Mouse (Mus musculus): ENCODE measurements at regions not wholly inside any gene's neighbourhood (a gene's known extent, or its start where the extent isn't known, plus 50 kb on each side); places are given as distances from the start of the nearest gene placed in this dataset.
"Not testable (repeated sequence)": the region's sequence is repeated elsewhere in the genome, so short reads cannot be mapped to it uniquely, and the experiment has no call there.

GRCm38 (mm10) chr14:53683361-53684015, 570.4 kb downstream of the Dad1 start:
- peak; percentile 6 for DNase-seq

GRCm38 (mm10) chr14:53682679-53683078, 571.2 kb downstream of the Dad1 start:
- DNase-seq: not testable (repeated sequence)

DNA sequence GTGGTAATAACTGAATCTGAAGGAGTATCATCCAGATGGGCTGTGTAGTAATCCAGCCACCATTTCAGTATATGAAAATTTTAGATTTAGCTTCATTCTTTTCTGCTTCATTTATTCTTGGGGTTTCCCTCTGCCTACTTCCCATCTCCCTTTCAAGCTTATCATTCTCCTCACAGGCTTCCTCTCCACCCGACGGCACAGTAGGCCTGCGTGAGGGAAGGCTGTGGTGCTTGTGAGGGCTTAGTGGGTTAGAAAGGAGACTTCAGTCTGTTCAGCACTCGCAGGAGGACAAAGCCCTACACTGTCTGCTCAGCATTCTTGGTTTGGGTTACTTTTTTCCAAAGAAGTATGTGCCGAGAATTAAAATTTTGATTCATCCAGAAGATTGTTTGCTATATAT, 572.6 kb downstream of the Dad1 start:
- DNase-seq: not testable (repeated sequence)

- peak; percentile 42 for DNase-seq
These were observed 588.2 kb downstream of the Dad1 start for GRCm38 (mm10) chr14:53665681-53666080.

- DNase-seq: not testable (repeated sequence)
These were observed 591.1 kb downstream of the Dad1 start for GRCm38 (mm10) chr14:53662700-53663355.

DNA sequence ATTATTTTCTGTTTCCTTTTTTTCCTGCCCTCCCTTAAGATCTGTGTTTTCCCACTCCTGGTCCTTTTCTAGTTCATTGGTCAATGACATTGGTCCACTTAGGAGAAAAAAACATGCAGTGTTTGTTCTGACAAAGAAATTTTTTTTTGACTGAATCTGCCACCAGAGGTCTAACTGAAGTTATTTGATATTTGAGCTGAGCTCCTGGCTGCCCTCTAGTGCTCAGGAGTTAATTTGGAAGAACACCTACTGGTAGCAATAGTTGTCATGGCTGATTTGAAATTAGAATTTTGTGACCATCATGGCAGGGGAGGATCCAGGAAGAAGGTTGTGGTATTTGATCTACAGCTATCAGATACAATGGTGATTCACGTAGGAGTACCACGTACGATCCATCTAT, 599.2 kb downstream of the Dad1 start:
- DNase-seq: not testable (repeated sequence)

- not testable (repeated sequence) for DNase-seq
These were observed 602.8 kb downstream of the Dad1 start for GRCm38 (mm10) chr14:53651061-53651460.

DNA sequence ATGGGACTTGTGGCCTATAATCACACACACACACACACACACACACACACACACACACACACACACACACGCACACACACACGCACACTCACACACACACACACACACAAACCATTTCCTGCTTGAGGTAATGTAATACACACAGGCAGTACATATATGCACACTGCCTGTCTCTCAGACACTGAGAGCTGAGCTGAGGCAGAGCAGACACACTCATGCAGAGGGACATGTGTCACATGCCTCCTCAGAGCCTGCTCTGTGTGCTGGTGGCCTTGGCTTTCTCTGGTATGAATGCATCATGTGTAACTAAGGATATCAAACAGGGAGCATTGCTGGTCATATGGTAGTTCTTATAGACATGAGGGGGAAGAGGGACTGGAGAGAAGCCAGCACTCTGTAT, 604.7 kb downstream of the Dad1 start:
- not testable (repeated sequence) for DNase-seq

DNA sequence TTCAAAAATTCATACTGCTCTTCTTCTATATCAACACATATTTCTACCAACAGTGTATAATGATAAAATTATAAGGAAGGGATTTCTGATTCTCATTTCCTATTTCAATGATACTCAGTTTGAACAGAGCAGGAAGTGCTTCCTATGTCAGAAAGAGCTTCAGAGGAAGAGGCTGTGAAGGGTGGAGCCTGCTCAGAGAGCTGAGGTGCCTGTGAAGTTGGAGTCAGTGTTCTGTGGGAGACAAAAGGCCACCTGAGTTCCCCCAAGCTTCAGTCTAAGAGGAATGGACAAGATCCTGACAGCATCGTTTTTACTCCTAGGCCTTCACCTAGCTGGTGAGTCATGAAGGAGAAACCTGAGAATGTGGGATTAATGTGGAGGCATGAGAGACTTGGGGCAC, 613.5 kb downstream of the Dad1 start:
- not testable (repeated sequence) for DNase-seq

GRCm38 (mm10) chr14:53637664-53638063, 616.2 kb downstream of the Dad1 start:
- peak; percentile 26 for DNase-seq

GRCm38 (mm10) chr14:53635206-53635605, 618.7 kb downstream of the Dad1 start:
- DNase-seq: not testable (repeated sequence)

DNA sequence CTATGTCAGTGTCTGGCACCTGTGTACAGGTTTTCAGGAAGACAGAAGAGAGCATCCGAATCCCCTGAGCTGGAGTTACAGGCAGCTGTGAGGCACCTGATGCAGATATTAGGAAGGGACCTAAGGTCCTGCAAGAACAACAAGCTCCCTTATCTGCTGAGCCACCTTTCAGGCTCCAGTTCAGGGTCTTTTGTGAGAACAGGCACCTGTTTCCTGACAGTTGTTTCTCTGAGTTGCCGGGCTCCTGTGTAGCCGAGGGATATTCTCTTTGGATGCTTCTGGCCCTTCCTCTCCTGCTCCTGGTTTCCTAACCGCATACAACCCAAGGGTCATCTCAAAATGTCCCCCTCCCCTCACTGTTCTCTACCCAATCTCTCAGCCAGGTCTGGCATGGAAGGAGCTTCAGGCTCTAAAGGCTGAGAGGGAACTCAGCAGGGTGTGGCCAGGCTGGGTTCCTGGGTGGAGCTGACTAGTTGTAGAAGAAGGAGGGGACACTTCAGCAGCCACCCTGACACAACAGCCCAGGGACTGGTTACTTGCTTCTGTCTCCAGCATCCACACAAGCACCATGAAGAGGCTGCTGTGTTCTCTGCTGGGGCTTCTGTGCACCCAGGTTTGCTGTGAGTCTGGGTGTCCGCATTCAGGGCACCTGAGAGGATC, 619.5 kb downstream of the Dad1 start:
- DNase-seq: peak; percentile 6

GRCm38 (mm10) chr14:53633743-53634142, 620.2 kb downstream of the Dad1 start:
- DNase-seq: not testable (repeated sequence)

DNA sequence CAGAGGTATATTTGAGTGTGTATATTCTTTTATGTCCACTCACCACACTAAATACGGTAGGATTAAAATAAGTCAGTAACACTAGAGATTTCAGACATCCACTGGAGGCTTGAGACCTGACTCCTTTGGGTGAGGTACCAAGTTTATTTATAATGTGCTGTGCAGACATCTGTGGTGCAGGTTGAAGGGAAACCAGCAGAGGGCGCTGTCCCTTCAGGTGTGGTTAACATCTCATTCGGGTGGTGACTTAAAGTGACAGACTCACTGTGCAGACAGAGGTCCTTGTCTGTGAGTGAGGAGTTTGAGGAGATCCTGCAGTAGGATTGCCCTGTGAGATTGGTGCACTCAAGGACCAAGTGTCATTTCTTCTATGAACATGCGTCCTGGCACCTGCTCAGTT, 632.5 kb downstream of the Dad1 start:
- not testable (repeated sequence) for DNase-seq

- not testable (repeated sequence) for DNase-seq
These were observed 637.8 kb downstream of the Dad1 start for GRCm38 (mm10) chr14:53616061-53616460.

GRCm38 (mm10) chr14:53614341-53614740, 639.6 kb downstream of the Dad1 start:
- no peak for DNase-seq

DNA sequence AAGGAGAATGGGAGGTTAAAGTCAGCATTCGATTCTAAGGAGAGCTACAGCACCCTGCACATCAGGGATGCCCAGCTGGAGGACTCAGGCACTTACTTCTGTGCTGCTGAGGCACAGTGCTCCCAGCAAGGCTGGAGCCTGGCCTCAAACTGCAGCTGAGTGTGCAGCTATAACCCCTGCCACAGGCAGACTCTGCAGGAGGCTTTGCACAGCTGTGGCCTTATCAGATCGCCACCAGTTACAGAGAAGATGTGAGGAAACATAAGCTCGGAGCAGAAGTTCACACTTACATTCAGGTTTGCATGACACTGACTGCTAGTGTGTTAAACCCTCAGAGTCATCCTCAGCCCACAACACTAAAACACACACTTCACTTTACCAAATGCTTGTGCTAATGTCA, 654.6 kb downstream of the Dad1 start:
- not testable (repeated sequence) for DNase-seq

DNA sequence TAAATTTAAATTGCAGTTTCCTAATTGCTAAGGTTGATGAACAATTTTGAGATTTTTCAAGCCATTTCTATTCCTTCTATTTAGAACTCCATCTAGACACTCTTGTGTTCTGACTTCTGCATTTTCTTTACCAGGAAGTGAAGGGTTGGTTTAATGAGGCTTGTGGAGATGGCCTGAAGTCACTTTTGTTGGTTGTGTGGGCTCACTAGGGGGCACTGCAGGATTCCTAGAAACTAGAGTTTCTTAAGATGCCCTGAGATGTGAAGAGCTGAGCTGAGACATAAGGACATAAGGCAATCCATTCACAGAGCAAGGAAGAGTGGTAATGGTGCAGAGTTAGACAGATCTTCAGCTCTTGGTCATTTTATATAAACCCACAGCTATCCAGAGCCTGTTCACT, 656.6 kb downstream of the Dad1 start:
- DNase-seq: not testable (repeated sequence)

DNA sequence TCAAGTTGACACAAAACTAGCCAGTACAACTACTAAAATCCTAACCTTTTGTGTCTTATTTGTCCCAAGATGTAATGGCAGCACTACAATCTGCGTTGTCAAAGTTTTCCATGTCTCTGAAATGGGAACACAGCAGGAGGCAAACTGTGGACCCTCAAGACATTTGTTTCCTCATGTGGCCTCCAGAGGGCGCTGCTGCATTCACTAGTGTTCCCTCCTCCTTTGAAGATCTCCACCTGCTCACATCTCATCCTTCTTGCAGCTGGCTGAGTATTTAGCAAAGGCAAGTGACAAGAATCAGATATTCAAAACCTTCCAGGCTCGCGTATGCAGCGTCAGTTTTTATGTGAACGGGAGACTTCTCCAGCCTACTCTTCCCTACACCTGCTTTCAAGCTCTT, 663.3 kb downstream of the Dad1 start:
- peak; percentile 18 for DNase-seq

- DNase-seq: not testable (repeated sequence)
These were observed 671.4 kb downstream of the Dad1 start for GRCm38 (mm10) chr14:53582528-53582927.

- not testable (repeated sequence) for DNase-seq
These were observed 672.2 kb downstream of the Dad1 start for GRCm38 (mm10) chr14:53581734-53582133.

GRCm38 (mm10) chr14:53576927-53577326, 677.0 kb downstream of the Dad1 start:
- not testable (repeated sequence) for DNase-seq

- DNase-seq: not testable (repeated sequence)
These were observed 681.2 kb downstream of the Dad1 start for GRCm38 (mm10) chr14:53572701-53573100.

DNA sequence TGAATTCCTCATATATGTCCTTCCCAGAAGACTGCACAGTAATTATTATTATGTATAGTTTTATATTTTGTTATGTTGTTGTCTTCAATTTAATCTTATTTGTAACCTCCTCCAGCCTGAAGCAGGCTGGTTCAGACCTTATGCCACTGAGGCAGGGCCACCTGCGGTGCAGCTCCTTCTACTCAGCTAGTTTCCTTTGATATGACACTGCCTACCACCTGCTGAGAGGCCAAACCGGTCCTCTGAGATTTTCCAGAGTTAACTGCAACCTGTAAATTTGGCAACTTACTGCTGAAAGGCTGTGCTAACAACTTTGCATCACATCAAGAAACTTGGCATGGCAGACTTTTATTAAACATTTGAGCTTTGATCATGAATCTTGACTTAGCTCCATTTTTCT, 691.3 kb downstream of the Dad1 start:
- DNase-seq: no peak

All from liver (tissue).